Mouse (Mus musculus) liver, embryonic 14.5 days (tissue): ENCODE results near the gene Dock1.

Experiments used
- CTCF ChIP-seq: IDR thresholded peaks from 2 replicates; pipeline ENCODE4 v1.5.1; 2016; ENCODE audit warnings: antibody characterized with exemption, low read depth, control low read depth
- EP300 ChIP-seq: IDR thresholded peaks from 2 replicates; pipeline ENCODE4 v1.6.1; 2016; ENCODE audit warnings: antibody characterized with exemption, low read depth

GRCm38 (mm10) chr7:134724841-134725240 lies 54.4 kb downstream of the Dock1 start:
- TF ChIP-seq CTCF = no peak
- no peak for TF ChIP-seq EP300
